Mouse (Mus musculus): ENCODE data around the gene Bud13.
"Not testable (repeated sequence)": the region's sequence is repeated elsewhere in the genome, so short reads cannot be mapped to it uniquely, and the experiment has no call there.

Bud13 gene

DNA sequence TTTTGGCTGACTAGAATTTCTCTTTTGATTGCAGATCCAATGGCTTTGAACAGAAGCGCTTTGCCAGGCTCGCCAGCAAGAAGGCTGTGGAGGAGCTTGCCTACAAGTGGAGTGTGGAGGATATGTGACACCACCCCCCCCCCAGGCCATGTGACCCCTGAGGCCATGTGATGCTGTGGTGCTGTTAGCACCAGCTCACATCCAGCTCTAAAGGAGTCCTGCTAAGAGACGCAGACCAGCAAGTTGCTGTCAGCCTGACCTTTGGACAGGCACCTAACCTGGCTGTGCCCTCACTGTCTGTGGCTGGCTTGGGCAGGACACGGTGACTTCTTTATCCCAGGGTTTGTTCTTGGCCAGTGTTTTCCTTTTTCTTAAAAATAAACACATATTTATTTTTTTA lies 15.6 kb downstream of the Bud13 start:
- DNase-seq (ENCODE audit: low read depth, low spot score) = no peak

DNA sequence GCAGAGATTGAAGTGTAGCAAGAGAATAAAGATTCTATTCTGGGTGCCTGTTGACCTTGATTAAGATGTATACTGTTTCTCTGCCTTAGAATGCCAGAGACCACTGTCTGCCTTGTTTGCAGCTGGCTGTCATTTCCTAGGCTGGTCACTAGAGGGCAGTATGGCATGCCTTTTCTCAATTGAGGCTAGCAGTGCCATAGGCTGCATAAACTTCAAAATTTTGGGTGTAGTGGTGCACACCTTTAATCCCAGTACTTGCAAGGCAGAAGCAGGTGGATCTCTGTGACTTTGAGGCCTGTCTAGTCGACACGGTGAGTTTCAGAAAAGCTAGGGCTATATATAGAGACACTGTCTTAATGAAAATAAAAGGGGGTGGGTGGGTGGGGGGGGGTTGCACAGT lies 19.3 kb downstream of the Bud13 start:
- peak; percentile 76 for DNase-seq (ENCODE audit: low read depth, low spot score)

DNA sequence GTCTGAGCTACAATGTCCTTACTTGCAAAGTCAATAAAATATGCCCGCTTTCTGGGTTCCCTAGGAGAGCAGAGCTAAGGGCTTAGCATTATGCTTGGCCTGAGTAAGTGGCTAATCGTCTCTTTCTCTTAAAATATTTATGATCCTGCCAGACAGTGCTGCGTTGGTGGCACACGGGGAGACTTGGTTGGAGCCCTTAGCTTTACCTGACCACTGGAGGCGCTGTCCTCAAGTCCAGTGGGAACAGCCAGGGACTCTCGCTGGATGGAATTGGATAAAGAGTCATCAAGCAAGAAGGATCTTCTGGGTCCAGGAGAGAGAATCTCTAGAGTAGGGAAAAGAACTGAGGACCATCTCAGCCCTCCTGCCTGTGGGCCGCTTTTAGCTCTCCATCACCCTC lies 26.3 kb downstream of the Bud13 start:
- DNase-seq (ENCODE audit: low read depth, low spot score) = no peak

DNA sequence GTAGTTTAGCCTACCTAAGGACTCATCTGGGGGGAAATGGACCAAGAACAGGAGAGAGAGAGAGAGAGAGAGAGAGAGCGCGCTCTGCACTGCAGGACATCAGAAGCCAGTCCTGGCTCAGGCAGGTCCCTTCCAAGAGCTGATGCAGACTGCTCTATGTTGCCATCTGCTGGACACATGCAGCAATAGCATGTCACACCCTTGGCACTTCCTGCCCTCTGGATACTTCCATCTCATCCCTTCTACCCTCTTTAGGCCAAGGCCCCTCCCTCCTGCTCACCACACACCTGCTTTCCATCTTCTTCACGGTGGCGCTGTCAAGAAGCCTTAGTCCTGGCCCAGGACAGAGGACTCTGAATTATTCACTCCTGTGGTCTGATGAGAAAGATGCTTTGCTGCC lies 31.7 kb downstream of the Bud13 start:
- DNase-seq (ENCODE audit: low read depth, low spot score) = peak; percentile 81

DNA sequence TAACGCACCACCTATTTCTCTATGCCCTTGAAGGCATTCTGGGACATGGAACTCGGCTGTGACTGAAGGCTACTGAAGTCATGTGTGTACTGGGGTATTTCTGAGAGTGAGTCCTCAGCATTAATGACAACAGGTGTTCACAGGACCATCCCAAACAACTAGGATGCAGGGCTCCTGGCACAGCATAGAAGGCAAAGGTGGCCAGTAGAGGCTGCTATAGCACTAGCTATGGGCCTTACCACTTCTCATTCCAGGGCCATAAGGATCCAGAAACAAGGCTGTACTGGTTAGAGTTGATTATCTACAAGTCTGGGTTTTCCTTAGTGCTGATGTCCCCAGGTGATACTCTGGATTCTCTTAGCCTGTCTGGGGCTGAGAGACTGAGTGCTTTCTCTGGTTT lies 32.1 kb downstream of the Bud13 start:
- no peak for DNase-seq (ENCODE audit: low read depth, low spot score)

DNA sequence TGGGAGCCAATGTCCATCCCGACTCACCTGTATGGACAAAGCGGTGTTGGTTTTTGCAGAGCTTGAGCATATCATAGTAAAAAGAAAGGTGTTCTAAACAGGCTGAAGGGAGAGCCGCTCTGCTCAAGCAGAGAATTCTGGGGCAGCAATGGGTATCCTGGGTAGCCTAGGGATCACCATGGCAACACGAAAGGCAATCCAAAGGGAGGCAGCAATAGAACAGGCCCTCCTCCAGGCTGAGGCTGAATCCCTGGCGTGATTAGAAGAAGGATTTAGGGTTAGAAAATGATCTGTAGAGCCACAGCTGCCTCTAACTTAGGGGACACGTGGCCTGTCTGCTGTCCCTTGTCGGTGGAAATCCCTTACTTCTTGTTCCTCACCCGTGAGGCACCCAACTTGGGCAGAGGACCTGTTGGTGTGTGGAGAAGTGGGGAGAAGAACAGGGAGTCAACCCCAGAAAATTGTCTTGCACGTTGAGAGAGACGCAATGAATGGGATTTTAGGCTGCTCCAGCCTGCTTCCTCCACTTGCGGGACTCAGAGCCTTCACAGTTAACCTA lies 33.1 kb downstream of the Bud13 start:
- no peak for DNase-seq (ENCODE audit: low read depth, low spot score)

DNA sequence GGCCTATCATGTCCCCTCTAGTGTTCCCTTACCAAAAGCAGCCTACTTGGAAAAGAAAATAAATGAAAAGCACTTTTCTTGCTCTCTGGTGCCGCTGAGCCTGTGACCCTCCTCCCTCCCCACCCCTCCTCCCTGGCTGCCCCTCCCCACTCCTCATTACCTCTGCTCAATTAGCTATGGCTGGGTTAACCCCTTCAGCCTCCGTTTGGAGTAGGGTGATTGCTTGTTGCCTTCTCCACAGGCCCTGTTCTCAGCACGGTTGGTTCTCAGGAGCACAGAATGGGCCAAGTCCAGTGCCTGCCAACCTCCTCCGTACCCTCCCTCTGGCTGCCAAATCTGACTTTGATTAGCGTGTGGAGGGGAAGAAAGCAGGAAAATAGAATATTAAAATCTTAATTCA lies 33.6 kb downstream of the Bud13 start:
- DNase-seq (ENCODE audit: low read depth, low spot score) = no peak

DNA sequence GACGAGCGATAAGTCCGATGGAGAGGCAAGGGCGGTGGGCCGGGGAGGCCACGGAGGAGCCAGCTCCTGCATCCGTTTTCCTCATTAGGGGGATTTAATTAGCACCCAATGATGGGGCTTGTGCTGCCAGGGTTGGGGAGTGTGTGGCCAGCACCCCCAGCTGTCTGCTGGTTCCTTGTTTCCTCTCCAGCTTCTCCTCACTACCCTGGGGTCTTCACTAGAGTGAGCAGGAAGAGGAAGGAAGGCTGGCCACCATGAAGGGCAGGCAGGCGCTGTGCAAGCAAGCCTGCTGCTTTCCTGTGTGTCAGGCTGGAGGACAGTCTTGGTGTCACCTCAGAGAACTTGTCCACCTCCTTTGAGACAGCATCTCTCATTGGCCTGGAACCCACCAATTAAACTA lies 34.1 kb downstream of the Bud13 start:
- no peak for DNase-seq (ENCODE audit: low read depth, low spot score)

DNA sequence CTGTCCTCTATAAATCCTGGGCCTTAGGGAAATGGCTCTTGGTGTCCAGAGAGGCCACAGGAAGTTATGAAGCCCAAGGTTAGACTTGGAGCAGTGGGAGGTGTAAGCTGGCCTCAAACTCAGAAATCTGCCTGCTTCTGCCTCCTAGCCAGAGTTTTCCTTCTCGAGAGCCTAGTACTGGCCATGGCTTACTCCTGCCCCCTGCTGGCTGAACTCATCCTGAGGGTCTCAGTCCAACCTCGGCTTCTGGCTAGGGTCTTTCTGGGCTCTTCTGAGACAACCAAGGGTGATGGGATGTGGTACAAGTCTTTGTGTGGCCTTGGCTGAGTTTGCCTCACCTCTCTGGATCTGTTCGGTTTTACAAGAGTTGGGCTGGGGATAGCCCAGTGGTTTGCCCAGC lies 35.1 kb downstream of the Bud13 start:
- DNase-seq (ENCODE audit: low read depth, low spot score) = no peak

DNA sequence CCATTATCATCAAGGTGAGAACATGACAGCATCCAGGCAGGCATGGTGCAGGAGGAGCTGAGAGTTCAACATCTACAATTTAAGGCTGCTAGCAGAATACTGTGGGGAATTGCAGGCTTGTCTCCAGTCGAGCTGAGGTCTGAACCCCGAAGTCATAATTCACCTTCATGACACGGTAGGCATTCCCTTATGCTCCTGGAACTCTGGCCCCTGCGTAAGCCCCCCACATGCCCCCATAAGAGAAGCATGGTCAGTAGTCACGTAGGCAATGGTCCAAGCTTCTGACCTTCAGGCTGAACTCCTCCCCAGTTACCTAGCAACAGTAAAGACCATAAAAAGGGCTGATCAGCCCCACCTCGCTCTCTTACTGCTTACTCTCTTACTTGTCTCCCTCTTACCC lies 37.1 kb downstream of the Bud13 start, which contains the start of gene 4931429L15Rik:
Gene 4931429L15Rik (minus strand): TSS at position 101 of the 400 bp plus-strand sequence.
- DNase-seq (ENCODE audit: low read depth, low spot score) = not testable (repeated sequence)

DNA sequence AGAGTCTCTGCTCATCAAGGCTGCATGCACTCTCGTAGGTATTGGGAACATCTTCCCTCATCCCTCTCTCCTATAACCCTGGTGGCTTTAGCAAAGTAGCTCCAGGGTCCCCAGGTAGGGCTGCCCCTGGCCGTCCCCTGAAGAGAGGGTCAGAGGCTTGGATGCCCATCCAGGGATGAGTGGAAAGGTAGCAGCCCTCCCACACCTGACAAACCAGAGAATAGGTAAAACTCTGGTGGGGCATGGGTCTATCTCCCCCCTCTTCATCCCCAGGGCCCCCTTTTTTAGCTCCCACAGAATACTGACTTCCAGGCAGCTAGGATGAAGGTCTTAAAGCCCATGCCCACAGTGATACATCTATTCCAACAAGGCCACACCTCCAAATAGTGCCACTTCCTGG lies 37.7 kb downstream of the Bud13 start:
- DNase-seq (ENCODE audit: low read depth, low spot score) = no peak

DNA sequence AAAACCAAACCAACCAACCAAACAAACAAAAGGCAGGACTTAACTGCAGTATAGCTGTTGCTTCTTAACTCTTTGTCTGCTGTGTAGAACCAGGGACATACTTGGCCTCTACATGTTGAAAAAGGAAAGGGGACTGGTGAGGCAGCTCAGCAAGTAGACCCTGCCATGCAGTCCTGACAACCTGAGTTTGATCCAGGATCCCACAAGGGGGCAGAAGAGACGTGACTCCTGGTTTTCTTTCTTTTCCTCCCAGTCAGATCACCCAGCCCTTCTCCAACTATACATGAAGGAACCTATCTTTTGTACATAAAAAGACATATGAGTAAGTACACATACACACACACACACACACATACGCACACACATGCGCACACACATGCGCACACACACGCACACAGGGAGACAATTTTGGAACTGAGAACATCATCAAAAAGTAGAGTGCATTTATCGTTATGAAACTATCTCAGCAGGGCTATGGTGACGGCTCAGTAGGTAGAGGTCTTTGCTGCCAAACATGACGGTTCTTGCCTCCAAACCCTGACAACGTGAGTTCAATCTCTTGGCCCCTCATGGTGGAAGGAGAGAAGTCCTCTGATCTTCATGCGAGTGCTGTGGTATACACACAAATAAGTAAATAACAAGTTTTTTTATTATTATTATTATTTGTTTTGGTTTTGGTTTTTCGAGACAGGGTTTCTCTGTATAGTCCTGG lies 44.0 kb downstream of the Bud13 start:
- no peak for DNase-seq (ENCODE audit: low read depth, low spot score)

DNA sequence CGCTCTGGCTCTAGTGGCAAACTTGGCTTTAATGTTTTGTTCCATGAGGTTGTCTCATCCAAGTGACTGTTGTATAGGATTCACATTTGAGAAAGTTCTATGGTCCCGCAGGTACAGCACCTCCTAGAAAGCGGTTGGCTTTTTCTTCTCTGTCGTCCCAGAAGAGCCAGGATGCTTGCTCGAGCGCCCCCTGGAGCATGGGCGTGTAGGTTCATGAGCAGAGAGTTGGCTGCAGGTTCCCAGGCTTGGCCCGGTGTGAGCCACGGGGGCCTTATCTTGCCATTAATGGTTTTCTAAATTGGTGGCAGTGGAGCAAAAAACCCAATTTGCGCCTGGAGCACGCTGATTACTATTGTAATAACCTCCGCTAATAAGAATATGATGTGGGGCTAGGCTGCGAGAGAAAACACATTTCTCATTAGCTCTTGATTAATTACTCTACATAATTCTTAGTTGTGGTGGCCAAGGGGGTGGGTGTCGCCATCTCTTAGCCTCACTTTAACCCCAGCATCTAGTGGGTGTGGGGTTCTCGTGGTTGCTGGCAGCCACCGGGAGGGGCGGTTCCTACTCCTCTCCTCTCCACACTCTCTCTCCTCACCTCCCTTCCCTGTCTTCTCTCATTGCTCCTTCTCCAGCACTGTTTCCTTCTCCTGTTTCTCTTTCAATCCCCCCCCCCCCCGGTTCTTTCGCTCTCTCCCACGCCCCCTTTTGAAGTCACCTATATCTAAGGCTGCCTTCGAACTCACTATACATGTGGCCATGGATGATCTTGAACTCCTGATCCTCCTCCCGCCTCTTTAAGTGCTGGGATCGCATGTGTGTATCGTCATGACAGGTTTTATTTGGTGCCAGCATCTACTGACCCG lies 45.1 kb downstream of the Bud13 start:
- no peak for DNase-seq (ENCODE audit: low read depth, low spot score)

DNA sequence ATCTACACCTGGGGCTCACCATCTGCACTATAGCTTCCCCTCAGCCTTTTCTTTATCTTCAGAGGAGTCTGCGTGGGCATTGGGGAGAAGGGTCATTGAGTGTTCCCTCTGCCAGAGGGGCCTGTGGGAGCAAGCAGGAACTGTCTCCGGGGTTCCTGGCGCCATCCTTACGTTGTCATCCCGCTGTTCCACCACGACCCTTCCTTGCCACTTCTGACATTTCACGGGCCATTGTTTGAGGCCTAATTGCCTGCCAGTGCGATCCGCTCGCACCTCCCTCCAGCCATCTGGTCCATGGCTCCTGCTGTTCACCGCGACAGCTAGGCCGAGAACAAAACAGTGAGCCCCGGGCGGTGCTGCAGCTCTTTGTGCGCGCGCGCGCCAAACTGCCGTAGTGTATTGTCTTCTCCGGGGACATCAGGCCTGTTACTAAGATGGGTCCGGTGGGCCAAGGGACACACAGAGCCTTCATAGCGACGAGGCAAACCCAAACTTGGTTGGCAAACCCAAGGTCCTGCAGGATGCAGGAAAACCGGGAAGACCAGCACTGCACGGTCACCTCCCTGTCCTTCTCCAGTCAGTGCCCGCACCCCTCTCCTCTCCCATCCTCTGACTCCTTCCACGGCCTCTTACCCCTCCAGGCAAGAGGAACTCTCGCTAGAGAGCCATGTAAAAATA lies 45.9 kb downstream of the Bud13 start:
- DNase-seq (ENCODE audit: low read depth, low spot score) = no peak

DNA sequence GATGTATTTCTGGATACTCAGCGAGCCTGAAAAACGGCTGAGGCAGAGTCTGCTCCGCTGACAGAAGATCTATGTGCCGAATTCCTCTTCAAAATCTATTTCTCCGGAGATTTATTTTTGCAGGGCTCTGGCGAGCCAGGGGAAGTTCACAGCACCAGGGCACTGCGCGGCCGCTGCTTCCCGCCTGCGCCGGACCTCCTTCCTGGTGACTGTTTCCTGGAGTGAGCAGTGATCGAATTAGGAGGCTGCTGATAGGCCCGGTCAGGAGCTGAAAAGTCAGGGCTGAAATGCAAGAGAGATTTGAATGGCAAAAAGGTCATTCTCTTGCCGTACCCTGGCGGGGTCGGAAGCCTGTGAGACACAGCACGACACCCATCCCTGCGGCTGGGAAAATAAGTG lies 46.4 kb downstream of the Bud13 start:
- no peak for DNase-seq (ENCODE audit: low read depth, low spot score)

DNA sequence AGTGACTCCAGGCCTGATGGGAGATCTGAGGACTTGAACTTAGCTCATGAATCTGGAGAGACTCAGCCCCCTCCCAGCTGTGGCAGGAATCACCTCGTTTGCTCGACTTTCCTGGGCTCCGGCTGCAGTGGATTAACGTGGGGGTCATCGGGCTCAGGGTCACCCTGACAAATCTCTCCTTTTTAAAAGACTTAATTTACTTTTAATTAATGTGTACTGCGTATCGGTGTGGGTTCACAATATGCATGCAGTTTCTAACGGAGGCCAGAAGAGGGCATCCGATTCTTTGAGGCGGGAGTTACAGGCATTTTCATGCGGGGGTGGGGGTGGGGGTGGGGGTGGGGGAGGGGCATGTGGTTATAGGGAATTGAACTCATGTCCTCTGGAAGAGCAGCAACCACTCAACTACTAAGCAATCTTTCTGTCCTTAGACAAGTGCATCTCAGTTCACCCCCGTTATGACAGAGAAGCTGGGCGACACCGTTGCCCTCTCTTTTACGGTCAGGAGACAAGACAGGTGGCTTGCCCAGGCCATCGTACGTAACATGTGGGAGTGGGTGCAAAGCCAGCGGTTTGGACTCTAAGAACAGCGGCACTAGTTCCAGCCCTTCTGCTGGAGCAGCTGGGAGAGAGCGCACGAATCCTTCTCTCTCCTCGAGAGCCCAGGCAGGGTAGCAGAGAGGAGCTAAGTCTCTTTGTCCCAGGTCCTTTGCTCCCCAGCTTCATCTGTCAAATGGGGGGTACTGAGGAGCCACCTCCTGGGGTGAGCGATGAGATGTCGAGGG lies 47.2 kb downstream of the Bud13 start:
- DNase-seq (ENCODE audit: low read depth, low spot score) = no peak

DNA sequence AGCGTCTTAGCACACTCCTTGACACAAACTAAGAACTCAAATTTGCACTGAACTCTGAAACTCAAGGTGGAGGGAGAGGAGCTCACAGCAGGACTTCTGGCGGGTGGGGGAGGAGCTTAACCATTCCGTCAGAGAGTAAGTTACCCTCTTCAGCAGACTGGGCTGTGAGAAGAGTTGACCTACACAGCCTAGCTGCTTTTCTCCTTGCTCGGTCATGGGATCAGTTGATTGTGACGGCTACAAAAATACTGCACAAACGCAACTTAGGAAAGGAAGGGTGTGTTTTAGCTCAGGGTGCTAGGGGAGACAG lies 47.7 kb downstream of the Bud13 start:
- no peak for DNase-seq (ENCODE audit: low read depth, low spot score)

DNA sequence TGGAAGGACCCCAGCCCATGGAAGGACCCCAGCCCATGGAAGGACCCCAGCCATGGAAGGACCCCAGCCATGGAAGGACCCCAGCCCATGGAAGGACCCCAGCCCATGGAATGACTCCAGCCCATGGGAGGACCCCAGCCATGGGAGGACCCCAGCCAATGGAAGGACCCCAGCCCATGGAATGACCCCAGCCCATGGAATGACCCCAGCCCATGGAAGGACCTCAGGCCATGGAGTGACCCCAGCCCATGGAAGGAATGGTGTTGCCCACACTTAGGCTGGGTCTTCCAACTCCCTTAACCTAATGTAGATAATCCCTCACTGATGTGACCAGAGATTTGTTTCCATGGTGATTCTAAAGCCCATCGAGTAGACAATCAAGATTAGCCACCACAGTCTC lies 48.5 kb downstream of the Bud13 start:
- DNase-seq (ENCODE audit: low read depth, low spot score) = no peak

DNA sequence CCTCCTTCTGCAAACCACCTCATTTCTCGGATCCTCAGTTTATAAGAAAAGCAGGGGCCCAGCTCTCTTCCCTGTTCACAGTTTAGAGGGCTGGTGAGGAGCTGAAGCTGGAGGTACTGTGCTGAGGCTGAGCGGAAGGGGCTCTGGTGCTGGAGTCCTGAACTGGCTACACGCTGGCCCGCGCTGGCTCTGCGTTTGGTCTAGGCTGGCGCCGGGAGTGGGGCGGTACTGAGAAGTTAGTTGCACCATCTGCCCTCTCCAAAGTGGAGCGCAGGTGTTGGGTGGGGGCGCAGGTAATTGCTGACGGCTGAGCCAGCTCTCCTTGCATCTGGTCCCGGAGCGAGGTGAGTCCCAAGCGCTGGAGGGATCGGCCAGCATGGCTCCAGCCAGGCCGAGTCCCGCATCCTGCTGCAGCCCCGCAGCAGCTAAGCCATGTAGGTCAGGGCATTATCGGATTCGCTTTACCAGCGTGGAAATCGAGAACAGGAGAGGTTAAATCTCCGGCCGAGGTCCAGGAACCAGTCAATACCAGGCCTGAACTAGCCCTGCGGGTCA lies 51.7 kb downstream of the Bud13 start:
- DNase-seq (ENCODE audit: low read depth, low spot score) = no peak

DNA sequence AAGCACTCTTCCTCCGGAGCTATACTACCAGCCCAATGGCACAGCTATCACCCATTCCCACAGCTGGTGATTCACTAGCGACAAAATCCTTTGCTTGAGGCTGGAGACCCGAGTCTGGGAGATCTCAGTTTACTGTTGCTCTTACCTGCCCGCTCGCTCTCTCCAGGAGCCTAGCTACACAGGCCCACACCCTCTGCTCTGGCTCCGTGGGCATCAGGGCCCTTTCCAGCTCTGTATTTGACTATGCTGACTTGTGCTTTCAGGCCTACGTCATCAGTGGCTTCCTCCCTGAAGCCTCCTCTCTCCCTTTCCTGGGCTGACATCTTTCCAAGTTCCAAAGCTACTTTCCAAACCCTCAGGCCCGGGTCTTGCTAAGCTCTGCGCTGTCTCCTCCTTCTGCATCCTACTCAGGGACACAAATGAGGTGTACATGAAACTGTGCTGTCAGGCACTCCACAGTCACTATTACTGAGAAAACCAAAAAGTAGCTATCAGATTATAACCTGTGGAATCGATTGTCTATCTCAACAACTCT lies 52.7 kb downstream of the Bud13 start:
- DNase-seq (ENCODE audit: low read depth, low spot score) = no peak

DNA sequence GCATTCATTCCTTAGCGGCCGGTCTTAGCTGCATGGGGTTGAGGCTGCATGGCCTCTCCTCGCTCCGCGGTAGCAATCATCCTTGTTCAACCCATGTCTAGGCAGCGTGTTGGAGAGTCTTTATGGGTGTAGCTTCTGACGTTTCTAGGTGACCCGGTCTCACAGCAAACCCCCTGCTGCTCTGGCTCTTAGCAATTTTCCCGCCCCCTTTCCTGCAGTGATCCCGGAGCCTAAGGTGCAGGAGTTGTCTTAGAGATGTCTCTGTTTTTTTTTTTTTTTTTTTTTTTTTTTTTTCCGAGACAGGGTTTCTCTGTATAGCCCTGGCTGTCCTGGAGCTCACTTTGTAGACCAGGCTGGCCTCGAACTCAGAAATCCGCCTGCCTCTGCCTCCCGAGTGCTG lies 53.5 kb downstream of the Bud13 start:
- DNase-seq (ENCODE audit: low read depth, low spot score) = not testable (repeated sequence)
